Mouse (Mus musculus) limb, embryonic 13.5 days (tissue): Measurements from ENCODE around the gene Nup93. TPM values are rescaled to one million over a fixed set of nuclear protein-coding genes. Genes with fewer than 3 reads are reported as not detected.

Experiments used
- ATAC-seq: fragments of 200-750 bp; cut with Nextera tagmentation; 2 replicates; pipeline ENCODE4 v1.8.0; 2017; ENCODE audit warnings: low read depth, moderate number of reproducible peaks, moderate TSS enrichment; ENCODE audit not compliant: low FRiP score
- H3K27ac ChIP-seq: fragments of 300-500 bp; sonication (generic); 2 replicates; pipeline ENCODE4 v1.5.1; 2015; ENCODE audit warnings: inconsistent platforms, mild to moderate bottlenecking, moderate library complexity
- H3K27me3 ChIP-seq: fragments of 300-500 bp; sonication (generic); 2 replicates; pipeline ENCODE4 v1.6.1; 2015; ENCODE audit warnings: mild to moderate bottlenecking, inconsistent platforms
- H3K36me3 ChIP-seq: fragments of 300-500 bp; sonication (generic); 2 replicates; pipeline ENCODE4 v1.6.1; 2015; ENCODE audit warnings: inconsistent platforms, mild to moderate bottlenecking, moderate library complexity
- H3K4me1 ChIP-seq: fragments of 300-500 bp; sonication (generic); 2 replicates; pipeline ENCODE4 v1.6.1; 2015; ENCODE audit warnings: inconsistent platforms
- H3K4me2 ChIP-seq: fragments of 300-500 bp; sonication (generic); replicated peaks from 2 replicates; pipeline ENCODE4 v1.6.1; 2015; ENCODE audit warnings: inconsistent platforms, mild to moderate bottlenecking, moderate library complexity
- H3K4me3 ChIP-seq: fragments of 300-500 bp; sonication (generic); 2 replicates; pipeline ENCODE4 v1.5.1; 2015; ENCODE audit warnings: moderate library complexity, mild to moderate bottlenecking, inconsistent platforms
- H3K9ac ChIP-seq: fragments of 300-500 bp; sonication (generic); 2 replicates; pipeline ENCODE4 v1.6.1; 2015; ENCODE audit warnings: mild to moderate bottlenecking, inconsistent platforms
- H3K9me3 ChIP-seq: fragments of 300-500 bp; sonication (generic); 2 replicates; pipeline ENCODE4 v1.6.1; 2016; ENCODE audit warnings: inconsistent platforms
- WGBS: fragments of 180-500 bp; shearing (Covaris S2); methylation state at CpG from one replicate; pipeline ENCODE4 v1.1.7; 2015; 5-methylcytosine and 5-hydroxymethylcytosine counted together
- microRNA counts: library from miRNA; unstranded; fragments of <30 nt; microRNA quantifications from one replicate; lab custom pipeline; 2016
- microRNA-seq: library from miRNA; unstranded; fragments of <30 nt; microRNA quantifications from one replicate; pipeline ENCODE4, GENCODE M21; 2016
- polyA plus RNA-seq: library from polyadenylated mRNA; unstranded; fragments of >200 nt; fragmentation: Nextera tagmentation; extraction: Ambion mirVana; gene quantifications from 2 replicates; pipeline ENCODE4 v1.2.1, GENCODE M21; 2015

Gene Nup93
- polyA plus RNA-seq, 1 experiment from 2014 or later: 99.2 TPM

DNA sequence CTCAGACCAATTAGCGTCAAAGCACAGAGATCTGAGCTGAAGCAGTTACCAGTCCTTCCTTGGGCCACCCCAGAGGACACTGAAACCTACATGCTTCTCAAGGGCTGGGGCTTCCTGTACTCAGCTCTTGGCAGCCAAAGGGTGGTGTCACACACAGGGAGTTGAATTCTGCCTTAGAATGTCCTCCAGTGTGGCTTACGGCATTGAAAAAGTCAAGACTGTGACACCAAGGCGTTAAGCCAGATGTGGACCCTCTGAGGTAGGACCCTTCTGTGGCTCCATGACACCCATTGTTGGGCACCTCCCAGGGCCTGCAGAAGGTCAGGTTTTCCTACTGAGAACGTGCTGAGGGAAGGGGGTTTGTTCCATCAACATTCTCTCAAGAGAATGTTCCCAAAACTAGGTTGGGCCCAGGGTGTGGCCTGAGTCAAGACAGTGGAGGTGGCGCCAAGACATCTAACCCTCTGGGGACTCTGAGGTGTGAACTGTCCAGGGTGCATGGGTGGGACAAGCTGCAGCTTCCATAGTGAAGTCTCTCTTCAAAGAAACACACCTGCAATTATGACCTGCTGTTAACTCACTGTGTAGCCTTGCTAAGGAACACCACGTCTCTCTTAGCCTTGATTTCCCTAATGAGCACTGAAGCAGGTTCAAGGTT is 147.5 kb downstream of the Nup93 start:
- Histone ChIP-seq H3K4me2 (no peak overlapping the region), H3K9me3 (no peaks in the 10 kb centered on the region), H3K27ac (no peak overlapping the region), H3K27me3 (no peaks in the 10 kb centered on the region), H3K9ac (no peak overlapping the region), H3K4me1 (0 out of 2 replicates have a peak, but pooled peaks cover 3% of the 10 kb centered on the region), H3K4me3 (no peak overlapping the region), H3K36me3 (no peaks in the 10 kb centered on the region)
- 84% methylated on average over 6 of the region's 6 CpGs for WGBS
- no peak for ATAC-seq

DNA sequence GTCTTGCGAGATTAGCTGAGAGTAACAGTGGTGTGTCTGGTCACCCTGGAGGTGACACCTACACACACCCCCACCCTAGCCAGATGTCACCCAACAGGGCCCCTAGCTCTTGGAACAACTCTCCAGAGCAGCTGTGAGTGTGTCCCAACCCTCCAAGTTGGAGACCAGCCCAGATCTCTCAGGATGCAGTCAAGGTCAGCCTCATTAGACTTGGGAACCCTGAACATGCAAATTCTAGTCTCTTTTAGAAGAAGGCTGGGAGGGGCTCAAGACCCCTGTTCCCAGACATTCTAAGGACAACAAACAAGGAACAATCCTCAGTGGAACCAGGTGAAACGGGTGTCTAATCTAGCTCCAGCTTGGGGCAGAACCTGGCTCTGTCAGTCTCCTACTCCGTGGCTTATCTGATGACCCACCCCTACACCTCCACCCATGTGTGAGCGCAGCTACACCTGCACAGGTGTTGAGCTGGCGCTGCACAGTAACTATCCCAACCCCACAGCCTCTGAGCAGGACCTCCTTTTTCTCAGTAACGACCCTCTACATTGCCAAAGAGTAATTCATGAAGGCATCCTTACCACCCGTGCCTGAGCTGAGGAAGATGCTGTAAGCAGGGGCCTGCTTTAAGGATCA is 148.4 kb downstream of the Nup93 start:
- Histone ChIP-seq H3K27ac (no peak overlapping the region), H3K4me1 (0 out of 2 replicates have a peak, but pooled peaks cover 3% of the 10 kb centered on the region), H3K4me3 (no peak overlapping the region), H3K9me3 (no peaks in the 10 kb centered on the region), H3K9ac (no peak overlapping the region), H3K36me3 (no peaks in the 10 kb centered on the region), H3K27me3 (no peaks in the 10 kb centered on the region), H3K4me2 (no peak overlapping the region)
- no peak for ATAC-seq
- WGBS: 81% methylated on average over 7 of the region's 7 CpGs

DNA sequence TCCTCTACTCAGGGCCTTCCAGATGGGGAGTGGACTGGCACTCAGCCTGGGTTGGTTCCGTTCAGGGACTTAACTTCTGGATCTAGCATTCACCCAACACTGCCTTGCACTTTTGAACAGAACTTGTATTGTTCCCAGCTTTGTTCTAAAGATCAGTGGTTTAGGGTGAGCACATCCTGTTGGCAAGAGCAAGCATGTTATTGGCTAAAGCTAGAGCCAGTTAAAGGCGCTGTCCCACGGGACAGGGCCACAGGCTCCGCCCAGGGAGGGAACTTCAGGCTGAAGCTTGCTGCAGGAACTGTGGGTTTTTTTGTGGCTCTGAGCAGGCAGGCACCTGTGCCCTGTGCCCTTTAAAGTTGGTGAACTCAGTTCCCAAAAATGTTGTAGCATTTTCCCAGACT is 148.9 kb downstream of the Nup93 start:
- Histone ChIP-seq H3K9ac (no peak overlapping the region), H3K27ac (no peak overlapping the region), H3K36me3 (no peaks in the 10 kb centered on the region), H3K9me3 (no peaks in the 10 kb centered on the region), H3K27me3 (no peaks in the 10 kb centered on the region), H3K4me3 (no peak overlapping the region), H3K4me1 (0 out of 2 replicates have a peak, but pooled peaks cover 3% of the 10 kb centered on the region), H3K4me2 (no peak overlapping the region)
- 41% methylated on average over 4 of the region's 4 CpGs for WGBS
- ATAC-seq: no peak

DNA sequence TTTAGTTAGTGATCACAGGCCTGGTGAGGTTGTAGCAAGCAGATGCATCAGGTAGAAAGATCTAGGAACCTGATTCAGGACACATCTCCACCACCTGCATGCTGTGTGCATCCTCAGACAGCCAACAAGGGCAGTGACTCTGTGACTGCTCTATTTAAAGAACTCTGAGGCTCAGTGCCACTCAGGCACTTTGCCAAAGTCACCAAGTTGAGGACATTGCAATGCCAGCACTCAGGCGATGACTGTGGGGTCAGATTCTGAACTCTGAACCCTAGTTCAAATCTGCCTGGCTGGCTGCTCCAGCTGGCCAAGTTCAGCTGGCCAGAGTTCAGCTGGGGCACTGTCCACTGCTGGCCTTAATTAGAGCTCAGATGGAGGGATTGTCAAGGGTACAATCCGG is 149.5 kb downstream of the Nup93 start:
- Histone ChIP-seq H3K27ac (no peak overlapping the region), H3K27me3 (no peaks in the 10 kb centered on the region), H3K4me3 (no peak overlapping the region), H3K36me3 (no peaks in the 10 kb centered on the region), H3K9ac (no peak overlapping the region), H3K9me3 (no peaks in the 10 kb centered on the region), H3K4me1 (0 out of 2 replicates have a peak, but pooled peaks cover 3% of the 10 kb centered on the region), H3K4me2 (no peak overlapping the region)
- no peak for ATAC-seq
- WGBS: 83% methylated on average over 2 of the region's 2 CpGs

DNA sequence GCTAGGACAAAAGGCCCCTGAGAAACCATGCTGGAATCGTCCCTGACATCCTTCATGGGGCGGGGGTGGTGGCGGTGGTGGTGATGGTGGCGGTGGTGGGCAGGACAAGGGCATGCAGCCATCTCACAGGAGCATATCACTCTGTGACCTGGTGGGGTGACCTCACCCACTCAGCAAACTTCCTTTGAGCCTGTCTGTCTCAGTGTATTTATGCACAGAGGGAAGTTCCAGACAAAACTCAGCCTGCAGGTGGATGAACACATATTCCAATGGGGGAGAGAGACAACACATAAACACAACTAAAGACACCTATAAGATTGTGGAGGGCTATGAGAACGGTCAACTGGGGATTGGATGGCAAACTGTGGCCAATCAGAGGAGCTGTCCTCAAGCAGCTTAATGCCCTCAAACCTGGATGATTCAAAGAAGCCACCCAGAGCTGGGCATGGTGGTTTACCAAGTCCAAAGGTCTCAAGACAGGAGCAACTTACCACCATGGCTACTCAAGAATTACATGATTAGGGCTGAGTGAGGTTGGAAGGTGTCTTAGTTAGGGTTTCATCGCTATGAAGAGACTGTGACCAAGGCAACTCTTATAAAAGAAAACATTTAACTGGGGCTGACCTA is 150.4 kb downstream of the Nup93 start:
- no peaks in the 10 kb centered on the region for H3K9me3 ChIP-seq
- no peak overlapping the region for H3K9ac ChIP-seq
- H3K4me3 ChIP-seq: no peak overlapping the region
- H3K27ac ChIP-seq: no peak overlapping the region
- H3K4me2 ChIP-seq: no peak overlapping the region
- no peak for ATAC-seq
- H3K27me3 ChIP-seq: no peaks in the 10 kb centered on the region
- WGBS: 85% methylated on average over 6 of the region's 6 CpGs
- 0 out of 2 replicates have a peak, but pooled peaks cover 3% of the 10 kb centered on the region for H3K4me1 ChIP-seq
- H3K36me3 ChIP-seq: no peaks in the 10 kb centered on the region

DNA sequence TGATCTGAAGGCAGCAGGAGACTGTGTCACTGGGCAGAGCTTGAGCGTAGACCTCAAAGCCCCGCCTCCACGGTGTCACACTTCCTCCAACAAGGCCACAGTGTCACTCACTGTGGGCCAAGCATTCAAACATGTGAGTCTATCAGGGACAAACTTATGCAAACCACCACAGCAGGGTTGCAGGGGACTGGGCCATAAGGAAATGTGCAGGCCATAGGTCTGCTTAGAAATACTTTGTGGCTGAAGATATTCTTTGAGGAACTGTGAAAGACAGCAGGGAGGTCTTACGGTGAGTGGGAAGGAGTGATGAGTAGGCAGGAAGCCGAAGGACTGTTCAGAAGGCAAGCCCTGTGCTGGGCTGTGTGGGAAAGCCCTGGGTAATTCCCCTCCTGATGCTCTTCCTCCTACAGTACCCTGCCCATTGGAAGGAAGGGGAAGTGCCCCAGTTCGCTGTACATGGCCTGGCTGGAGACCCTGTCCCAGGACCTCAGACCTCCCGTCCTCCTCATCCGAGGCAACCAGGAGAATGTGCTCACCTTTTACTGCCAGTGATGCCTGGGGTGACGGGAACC is 151.1 kb downstream of the Nup93 start:
- H3K27me3 ChIP-seq: no peaks in the 10 kb centered on the region
- no peak overlapping the region for H3K4me2 ChIP-seq
- H3K36me3 ChIP-seq: no peaks in the 10 kb centered on the region
- peaks cover 3% of the 10 kb centered on the region; the same call in 1 of the 2 replicates for H3K4me1 ChIP-seq
- H3K9ac ChIP-seq: no peak overlapping the region
- no peak overlapping the region for H3K27ac ChIP-seq
- WGBS: 86% methylated on average over 9 of the region's 9 CpGs
- H3K4me3 ChIP-seq: no peak overlapping the region
- no peak for ATAC-seq
- H3K9me3 ChIP-seq: no peaks in the 10 kb centered on the region

MicroRNA genes within 50 kb of the gene (microRNA counts, 519-probe panel; counts per million panel counts)
- 3,460 counts per million, percentile 62 among the panel's probes with 10 or more counts for microRNA mmu-miR-138 (lab: Ali Mortazavi, UCI)

Small RNA genes lying within 50 kb of the gene (microRNA-seq; reads per million reads assigned to microRNA genes)
- 52.1 reads per million, percentile 44 among the genes with 10 or more reads in this experiment for gene Mir138-2

Other genes with a start within 250 kb of the Nup93 start
- gene Amfr, start 201.7 kb upstream of the Nup93 start, polyA plus RNA-seq: 41.9 TPM in 2 replicates
- gene Nudt21, start 177.5 kb upstream of the Nup93 start, polyA plus RNA-seq: 118 and 122 TPM in 2 replicates
- gene Ogfod1, start 177.4 kb upstream of the Nup93 start, polyA plus RNA-seq: 15.8 and 16.7 TPM in 2 replicates
- gene Bbs2, start 115.6 kb upstream of the Nup93 start, polyA plus RNA-seq: 11.8 and 15.2 TPM in 2 replicates
- gene Mt4, start 77.4 kb upstream of the Nup93 start, polyA plus RNA-seq: not detected in 2 replicates
- 0.99 and 1.2 TPM in 2 replicates for gene Mt3, start 62.0 kb upstream of the Nup93 start, polyA plus RNA-seq
- 28.0 and 31.7 TPM in 2 replicates for gene Mt2, start 41.9 kb upstream of the Nup93 start, polyA plus RNA-seq
- gene Mt1, start 35.5 kb upstream of the Nup93 start, polyA plus RNA-seq: 77.3 and 102 TPM in 2 replicates
- not detected in 2 replicates for gene Slc12a3, start 114.6 kb downstream of the Nup93 start, polyA plus RNA-seq
- 61.2 and 68.7 TPM in 2 replicates for gene Herpud1, start 171.9 kb downstream of the Nup93 start, polyA plus RNA-seq
- 0.33 and 0.34 TPM in 2 replicates for gene Nlrc5, start 219.8 kb downstream of the Nup93 start, polyA plus RNA-seq